Mouse (Mus musculus) activated CD4-positive, CD25-positive, alpha-beta regulatory T cell, adult 4 months (primary cell): ENCODE results near the gene Aco2. TPM values are rescaled to one million over a fixed set of nuclear protein-coding genes. Genes with fewer than 3 reads are reported as not detected.

Source experiments
- ATAC-seq: one replicate; pipeline ENCODE4 v1.8.0; 2017
- polyA plus RNA-seq, 2 experiments: library from polyadenylated mRNA; unstranded; fragments of 100-300 nt; shearing (Covaris generic); gene quantifications; one replicate each; pipeline ENCODE4 v1.2.1; 2017

Aco2 gene
- polyA plus RNA-seq, 2 experiments from 2014 or later = 84.4 to 105 TPM

- no peak for ATAC-seq
Observed at GRCm38 (mm10) chr15:81846755-81847154, 25.4 kb upstream of the Aco2 start.

- ATAC-seq = no peak
Observed at GRCm38 (mm10) chr15:81847161-81847560, 24.9 kb upstream of the Aco2 start.

- ATAC-seq = no peak
Observed at GRCm38 (mm10) chr15:81847861-81848260, 24.2 kb upstream of the Aco2 start.

- peak; percentile 63 for ATAC-seq
Observed at GRCm38 (mm10) chr15:81848301-81848700, 23.8 kb upstream of the Aco2 start.

GRCm38 (mm10) chr15:81849104-81849503 lies 23.0 kb upstream of the Aco2 start:
- no peak for ATAC-seq

- no peak for ATAC-seq
Observed at GRCm38 (mm10) chr15:81850718-81851117, 21.4 kb upstream of the Aco2 start.

- ATAC-seq = no peak
Observed at GRCm38 (mm10) chr15:81851375-81851774, 20.7 kb upstream of the Aco2 start.

- no peak for ATAC-seq
Observed at GRCm38 (mm10) chr15:81852411-81853000, 19.6 kb upstream of the Aco2 start.

- no peak for ATAC-seq
Observed at GRCm38 (mm10) chr15:81853081-81853480, 19.0 kb upstream of the Aco2 start.

- ATAC-seq = peak; percentile 68
Observed at GRCm38 (mm10) chr15:81856030-81856790, 15.9 kb upstream of the Aco2 start.

- ATAC-seq = no peak
Observed at GRCm38 (mm10) chr15:81856938-81857723, 15.0 kb upstream of the Aco2 start.

GRCm38 (mm10) chr15:81857724-81858116 lies 14.4 kb upstream of the Aco2 start:
- ATAC-seq = no peak

- peak; percentile 10 for ATAC-seq
Observed at GRCm38 (mm10) chr15:81858138-81858516, 14.0 kb upstream of the Aco2 start.

GRCm38 (mm10) chr15:81858517-81859329 lies 13.4 kb upstream of the Aco2 start, which contains the start of gene Tob2:
Gene Tob2, minus strand, starts transcription at chr15:81858796.
- ATAC-seq = no peak

GRCm38 (mm10) chr15:81859330-81860255 lies 12.5 kb upstream of the Aco2 start:
- peak; percentile 66 for ATAC-seq

GRCm38 (mm10) chr15:81860471-81861135 lies 11.5 kb upstream of the Aco2 start:
- no peak for ATAC-seq

- ATAC-seq = no peak
Observed at GRCm38 (mm10) chr15:81864238-81864637, 7.9 kb upstream of the Aco2 start.

- ATAC-seq = no peak
Observed at GRCm38 (mm10) chr15:81869985-81870384, 2.1 kb upstream of the Aco2 start.

- ATAC-seq = peak; percentile 84
Observed at GRCm38 (mm10) chr15:81871604-81872261, 376 bp upstream of the Aco2 start, which contains the start of gene Phf5a. Gene Phf5a, minus strand, starts transcription at chr15:81871911.
